Mouse (Mus musculus): Measurements from ENCODE around the gene Gm16405. TPM values are rescaled to one million over a fixed set of nuclear protein-coding genes. Genes with fewer than 3 reads are reported as not detected.

Gm16405 gene
- polyA plus RNA-seq (2015; fragmentation: Nextera tagmentation; extraction: Ambion mirVana) = not detected in 2 replicates

DNA sequence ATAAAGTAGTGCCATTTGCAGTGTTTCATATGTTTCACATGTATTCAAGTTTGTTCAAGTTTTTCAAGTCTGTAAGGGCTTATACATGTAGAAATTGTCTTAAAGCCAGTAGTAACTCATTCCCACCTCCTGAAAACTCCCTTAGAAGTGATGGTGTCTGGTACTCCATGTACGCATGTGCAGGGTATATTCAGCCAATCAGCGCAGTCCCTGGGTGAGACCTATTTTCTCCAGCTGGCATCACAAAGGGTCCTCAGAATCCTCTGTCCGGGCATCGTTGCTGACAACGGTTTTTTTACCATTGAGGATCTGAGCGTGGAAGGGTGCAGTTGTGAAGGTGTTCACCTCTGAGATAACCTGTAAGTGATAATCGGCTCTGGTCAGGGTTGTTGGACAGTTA, at the start of gene Gm16405:
Gene Gm16405, plus strand, starts transcription at position 301 of the 400 bp plus-strand sequence.

Other genes with a start within 250 kb of the Gm16405 start
- gene Gm16430, start 91.0 kb downstream of the Gm16405 start, polyA plus RNA-seq (2015; fragmentation: Nextera tagmentation; extraction: Ambion mirVana) = not detected in 2 replicates